Mouse (Mus musculus): ENCODE measurements at regions not wholly inside any gene's neighbourhood (a gene's known extent, or its start where the extent isn't known, plus 50 kb on each side); places are given as distances from the start of the nearest gene placed in this dataset.
A peak's percentile ranks its signal among the peaks of the same experiment; 100 is the strongest.

DNA sequence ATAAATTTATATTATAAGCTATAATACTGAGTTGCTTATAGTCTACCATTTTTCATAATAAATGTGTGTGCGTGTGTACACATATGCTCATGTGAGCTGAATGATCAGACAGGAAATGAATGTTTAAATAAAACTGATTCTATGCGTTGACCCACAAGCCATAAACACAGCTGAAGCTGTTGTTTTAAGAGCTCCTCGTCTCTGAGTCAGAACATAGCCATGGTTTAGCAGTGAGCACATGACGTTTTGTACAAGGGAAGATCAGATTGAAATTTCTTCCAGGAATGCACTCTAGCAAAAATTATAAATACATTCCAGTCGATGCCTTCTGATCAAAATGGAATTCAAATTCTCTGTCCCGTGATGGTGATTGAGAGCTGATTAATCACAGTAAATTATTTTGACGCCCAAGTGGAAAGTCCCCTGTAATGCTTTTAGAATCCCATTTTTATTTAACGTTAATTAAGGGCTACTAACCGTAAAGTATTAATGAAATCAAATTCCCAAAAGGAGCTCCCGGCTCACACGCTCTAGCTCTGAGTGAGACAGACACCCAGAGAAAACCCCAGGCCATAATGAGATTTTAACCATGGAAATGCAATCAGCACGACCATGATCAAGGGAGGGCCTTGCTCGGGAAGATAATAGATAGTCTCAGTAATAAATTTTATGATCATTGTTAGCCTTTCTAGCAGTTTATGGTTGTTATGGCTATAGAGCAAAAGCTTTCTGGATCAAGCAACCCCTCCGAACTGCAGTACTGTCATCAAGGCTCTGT, 402.0 kb downstream of the Wdr11 start:
- H3K36me3 ChIP-seq: no peaks in the 10 kb centered on the region
- H3K9ac ChIP-seq: no peak overlapping the region
- ATAC-seq (ENCODE audit: low read depth) (no peak), DNase-seq (no peak)
- no peaks in the 10 kb centered on the region for H3K27me3 ChIP-seq
- no peak overlapping the region for H3K27ac ChIP-seq
- no peaks in the 10 kb centered on the region for H3K9me3 ChIP-seq (replicated peaks)
- 65% methylated on average over 14 of the region's 14 CpGs for WGBS (ENCODE audit: insufficient replicate concordance)
- H3K4me1 ChIP-seq (replicated peaks): 0 out of 2 replicates have a peak, but pooled peaks cover 5% of the 10 kb centered on the region
- no peak overlapping the region for H3K4me3 ChIP-seq (replicated peaks)
- H3K4me2 ChIP-seq: no peak overlapping the region

DNA sequence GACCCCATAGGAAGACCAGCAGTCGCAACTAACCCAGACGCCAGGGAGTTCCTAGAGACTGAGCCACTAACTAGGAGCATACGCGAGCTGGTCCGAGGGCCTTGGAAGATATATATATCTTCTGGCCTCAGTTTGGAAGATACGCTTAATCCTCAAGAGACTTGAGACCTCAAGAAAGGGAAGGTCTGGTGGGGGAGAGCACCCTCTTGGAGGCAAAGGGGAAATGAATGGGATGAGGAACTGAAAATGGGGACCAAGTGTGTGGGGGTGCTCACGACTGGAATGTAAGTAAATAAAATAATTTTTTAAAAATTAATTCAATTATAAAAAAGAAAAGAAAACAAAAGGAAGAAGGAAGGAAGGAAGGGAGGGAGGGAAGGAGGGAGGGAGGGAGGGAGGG, 403.9 kb downstream of the Wdr11 start:
- WGBS (ENCODE audit: insufficient replicate concordance): 72% methylated on average over 7 of the region's 7 CpGs
- Histone ChIP-seq H3K9ac (no peak overlapping the region), H3K27ac (no peak overlapping the region), H3K4me1 (replicated peaks) (0 out of 2 replicates have a peak, but pooled peaks cover 5% of the 10 kb centered on the region), H3K9me3 (replicated peaks) (no peaks in the 10 kb centered on the region), H3K4me3 (replicated peaks) (no peak overlapping the region), H3K27me3 (no peaks in the 10 kb centered on the region), H3K36me3 (no peaks in the 10 kb centered on the region), H3K4me2 (no peak overlapping the region)
- no peak for ATAC-seq (ENCODE audit: low read depth)
- DNase-seq: no peak

DNA sequence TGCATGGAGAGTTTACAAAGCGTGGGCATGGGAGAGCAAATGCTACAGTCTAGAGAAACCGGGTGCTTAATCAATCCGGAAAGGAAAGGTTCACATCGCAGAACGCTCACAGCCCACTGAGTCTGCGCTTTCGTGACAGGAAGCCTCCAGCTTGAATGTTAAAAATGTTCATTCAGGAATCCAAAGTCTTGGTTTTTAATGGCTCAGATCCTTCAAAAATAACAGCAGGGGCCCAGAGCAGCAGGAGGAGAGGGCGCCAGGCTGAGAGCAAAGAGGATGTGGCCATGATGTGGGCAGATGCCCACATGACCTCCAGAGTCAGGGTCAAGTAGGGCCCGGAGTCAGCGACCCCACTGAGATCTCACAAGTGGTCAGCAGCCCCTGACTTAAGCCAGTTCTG, 409.4 kb downstream of the Wdr11 start:
- no peaks in the 10 kb centered on the region for H3K36me3 ChIP-seq
- no peaks in the 10 kb centered on the region for H3K9me3 ChIP-seq (replicated peaks)
- no peak overlapping the region for H3K4me2 ChIP-seq
- ATAC-seq (ENCODE audit: low read depth) (no peak), DNase-seq (no peak)
- 61% methylated on average over 10 of the region's 10 CpGs for WGBS (ENCODE audit: insufficient replicate concordance)
- no peak overlapping the region for H3K27ac ChIP-seq
- no peak overlapping the region for H3K4me3 ChIP-seq (replicated peaks)
- H3K27me3 ChIP-seq: no peaks in the 10 kb centered on the region
- no peak overlapping the region for H3K9ac ChIP-seq
- no peaks in the 10 kb centered on the region for H3K4me1 ChIP-seq (replicated peaks)

DNA sequence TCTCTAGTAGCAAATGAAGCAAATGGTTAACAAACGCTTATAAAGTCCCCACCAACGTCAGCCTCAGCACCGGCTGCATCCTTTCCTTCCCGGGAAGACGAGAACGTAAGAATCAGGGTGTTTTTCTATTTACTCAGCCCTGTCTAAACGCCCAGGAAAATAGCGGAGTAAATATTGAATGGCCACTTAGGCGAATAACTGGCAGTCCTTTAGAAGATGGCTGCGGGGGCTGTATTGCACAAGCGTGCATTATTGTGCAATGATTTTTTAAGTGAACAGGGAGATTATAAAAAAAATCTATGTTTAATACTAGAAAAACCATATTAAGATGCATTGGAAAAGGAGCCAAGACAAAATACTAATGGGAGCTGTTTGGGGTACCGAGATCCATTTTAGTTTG, 410.3 kb downstream of the Wdr11 start:
- no peaks in the 10 kb centered on the region for H3K4me1 ChIP-seq (replicated peaks)
- H3K27ac ChIP-seq: no peak overlapping the region
- no peaks in the 10 kb centered on the region for H3K9me3 ChIP-seq (replicated peaks)
- H3K36me3 ChIP-seq: no peaks in the 10 kb centered on the region
- 66% methylated on average over 12 of the region's 12 CpGs for WGBS (ENCODE audit: insufficient replicate concordance)
- 0 out of 2 replicates have a peak overlapping the region, but pooled peaks have one; percentile 2 for H3K4me2 ChIP-seq
- ATAC-seq (ENCODE audit: low read depth) (no peak), DNase-seq (no peak)
- H3K9ac ChIP-seq: no peak overlapping the region
- no peak overlapping the region for H3K4me3 ChIP-seq (replicated peaks)
- no peaks in the 10 kb centered on the region for H3K27me3 ChIP-seq

DNA sequence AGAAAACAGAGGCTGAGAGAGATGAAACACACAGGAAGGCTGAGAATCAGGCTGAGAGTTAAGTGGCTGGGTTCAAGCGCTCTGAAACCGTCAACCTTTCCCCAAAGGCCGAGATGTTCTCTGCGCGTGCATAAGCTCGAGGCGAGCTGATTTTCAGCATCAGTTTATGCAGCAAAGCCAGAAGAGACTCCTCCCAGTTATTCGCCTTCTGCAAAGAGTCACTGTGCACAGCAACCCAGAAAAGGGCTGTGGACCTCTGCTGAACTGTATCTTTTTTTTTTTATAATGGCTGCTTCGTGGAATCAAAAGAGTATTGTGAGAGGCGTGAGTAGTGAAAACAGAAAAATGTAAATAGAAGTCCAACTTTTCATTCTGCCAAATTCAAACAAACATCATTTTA, 413.7 kb downstream of the Wdr11 start:
- DNase-seq: no peak
- H3K36me3 ChIP-seq: no peaks in the 10 kb centered on the region
- H3K4me2 ChIP-seq: no peak overlapping the region
- no peak overlapping the region for H3K9ac ChIP-seq
- H3K4me3 ChIP-seq (replicated peaks): no peak overlapping the region
- 70% methylated on average over 10 of the region's 10 CpGs for WGBS (ENCODE audit: insufficient replicate concordance)
- no peak for ATAC-seq (ENCODE audit: low read depth)
- H3K4me1 ChIP-seq (replicated peaks): no peaks in the 10 kb centered on the region
- H3K27ac ChIP-seq: no peak overlapping the region
- no peaks in the 10 kb centered on the region for H3K27me3 ChIP-seq
- no peaks in the 10 kb centered on the region for H3K9me3 ChIP-seq (replicated peaks)

DNA sequence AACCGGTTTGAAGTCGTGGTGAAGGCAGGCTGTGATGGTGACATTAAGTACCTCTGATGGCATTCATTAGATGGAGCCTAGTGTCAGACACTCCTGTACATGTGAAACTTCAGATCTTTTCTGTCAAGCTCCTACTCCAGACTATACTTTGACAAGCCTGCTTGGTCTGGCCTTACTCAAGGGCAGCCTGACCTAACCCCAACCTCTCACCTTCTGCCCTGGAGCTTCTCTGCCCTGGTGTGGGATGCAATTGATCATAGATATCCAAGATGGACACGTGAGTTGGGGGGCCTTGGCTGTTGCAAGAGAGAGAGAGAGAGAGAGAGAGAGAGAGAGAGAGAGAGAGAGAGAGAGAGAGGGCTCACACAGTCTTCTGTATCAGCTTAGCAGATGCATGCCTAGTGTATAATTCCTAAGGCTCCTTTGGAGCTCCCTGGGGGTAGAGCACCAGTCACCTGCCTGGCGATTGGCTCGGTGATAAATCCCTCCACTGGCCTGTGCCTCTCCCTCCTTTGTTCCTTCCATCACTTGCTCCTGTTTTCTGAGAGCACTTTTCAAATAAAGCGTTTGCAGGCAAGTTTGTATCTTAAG, 416.4 kb downstream of the Wdr11 start:
- 38% methylated on average over 6 of the region's 6 CpGs for WGBS (ENCODE audit: insufficient replicate concordance)

DNA sequence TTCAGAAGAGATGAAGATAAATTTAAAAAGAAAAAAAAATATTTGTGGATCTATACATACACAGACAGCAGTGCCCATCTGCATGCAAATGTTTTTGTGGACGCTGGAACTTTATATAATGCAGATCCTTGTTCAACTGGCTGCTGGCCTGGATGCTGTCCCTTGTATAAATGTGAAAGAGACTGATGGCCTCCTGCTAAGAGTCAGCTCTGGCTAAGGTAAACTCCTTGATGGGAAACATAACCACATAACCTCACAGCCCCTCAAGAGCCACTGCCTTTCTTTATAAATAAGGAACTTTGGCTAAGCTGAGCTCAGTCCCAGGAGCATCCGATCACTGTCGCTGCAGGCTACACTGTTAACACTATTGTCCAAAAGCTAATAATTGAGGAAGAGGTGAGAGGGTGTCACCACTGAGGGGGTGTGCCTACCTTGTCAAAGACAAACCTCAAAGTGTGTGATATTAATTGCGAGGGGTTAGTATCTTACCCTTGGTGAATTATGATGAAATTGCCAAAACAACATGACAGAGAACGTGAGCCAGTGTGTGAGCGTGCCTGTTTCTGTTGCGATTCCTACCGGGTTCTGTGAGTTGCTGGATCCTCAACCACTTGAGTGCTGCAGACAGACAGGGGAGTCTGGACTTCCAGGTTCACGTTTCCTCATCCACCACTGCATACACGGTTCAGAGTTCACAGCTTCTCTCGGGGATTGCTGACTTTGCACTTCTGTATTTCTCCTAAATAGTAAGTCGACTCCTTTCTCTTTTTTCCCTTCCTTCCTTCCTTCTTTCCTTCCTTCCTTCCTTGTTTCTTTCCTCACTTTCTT, 417.1 kb downstream of the Wdr11 start:
- H3K27ac ChIP-seq: no peak overlapping the region
- no peak for ATAC-seq (ENCODE audit: low read depth)
- WGBS (ENCODE audit: insufficient replicate concordance): 44% methylated on average over 12 of the region's 12 CpGs

More for the DNA sequence above, 416.4 kb downstream of the Wdr11 start:
- Histone ChIP-seq H3K27ac (no peak overlapping the region), H3K4me3 (replicated peaks) (no peak overlapping the region), H3K27me3 (no peaks in the 10 kb centered on the region), H3K4me2 (no peak overlapping the region), H3K9me3 (replicated peaks) (no peaks in the 10 kb centered on the region), H3K9ac (no peak overlapping the region), H3K36me3 (no peaks in the 10 kb centered on the region), H3K4me1 (replicated peaks) (no peaks in the 10 kb centered on the region)
- no peak for ATAC-seq (ENCODE audit: low read depth)
- no peak for DNase-seq

DNA sequence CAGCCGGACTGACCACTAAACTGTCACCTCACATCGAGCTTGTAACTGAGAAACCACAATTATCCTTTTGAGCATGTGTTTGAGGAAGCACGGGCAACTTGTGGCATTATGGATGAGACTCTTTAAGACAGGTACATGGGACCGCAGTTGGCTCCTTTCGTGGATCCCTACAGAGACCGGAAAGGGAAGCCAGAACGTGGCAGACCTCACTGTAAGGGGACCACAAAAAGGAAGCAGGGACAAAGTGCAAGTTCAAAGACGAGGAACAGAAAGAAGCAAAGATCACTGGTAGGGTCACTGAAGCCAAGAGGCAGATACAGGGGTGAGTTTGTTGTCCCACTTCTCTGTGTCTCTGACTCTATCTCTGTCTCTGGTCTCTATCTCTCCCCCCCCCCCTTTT, 420.4 kb downstream of the Wdr11 start:
- no peaks in the 10 kb centered on the region for H3K27me3 ChIP-seq
- no peak overlapping the region for H3K4me3 ChIP-seq (replicated peaks)
- no peaks in the 10 kb centered on the region for H3K36me3 ChIP-seq
- DNase-seq: no peak
- WGBS (ENCODE audit: insufficient replicate concordance): 18% methylated on average over 8 of the region's 8 CpGs
- no peaks in the 10 kb centered on the region for H3K9me3 ChIP-seq (replicated peaks)
- no peak overlapping the region for H3K4me2 ChIP-seq
- H3K27ac ChIP-seq: no peak overlapping the region
- ATAC-seq (ENCODE audit: low read depth): no peak
- no peaks in the 10 kb centered on the region; the same call in 1 of the 2 replicates for H3K4me1 ChIP-seq (replicated peaks)
- no peak overlapping the region for H3K9ac ChIP-seq

More for the DNA sequence above, 417.1 kb downstream of the Wdr11 start:
- Histone ChIP-seq H3K9ac (no peak overlapping the region), H3K4me3 (replicated peaks) (no peak overlapping the region), H3K4me2 (no peak overlapping the region), H3K36me3 (no peaks in the 10 kb centered on the region), H3K9me3 (replicated peaks) (no peaks in the 10 kb centered on the region), H3K4me1 (replicated peaks) (no peaks in the 10 kb centered on the region), H3K27me3 (no peaks in the 10 kb centered on the region)
- DNase-seq: no peak

DNA sequence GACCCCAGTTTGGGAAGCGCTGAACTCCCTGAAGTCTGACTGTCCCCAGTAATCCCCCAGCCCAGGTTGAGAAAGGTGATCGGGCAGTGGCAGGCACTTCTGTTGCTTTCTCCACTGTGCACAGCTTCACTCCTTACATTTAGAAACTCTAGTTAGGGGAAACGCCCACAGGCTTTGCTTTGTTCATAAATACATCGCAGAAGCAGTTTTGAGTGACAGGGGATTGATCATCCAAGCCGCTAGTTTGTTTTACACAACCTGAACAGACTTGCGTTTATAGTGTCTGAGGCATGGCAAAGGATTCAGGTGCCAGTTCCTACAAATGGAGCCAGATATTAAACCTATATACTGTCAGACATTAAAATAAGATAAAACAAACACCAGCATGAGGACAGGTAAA, 421.4 kb downstream of the Wdr11 start:
- WGBS (ENCODE audit: insufficient replicate concordance): 70% methylated on average over 6 of the region's 6 CpGs
- DNase-seq (no peak), ATAC-seq (ENCODE audit: low read depth) (no peak)
- Histone ChIP-seq H3K27me3 (no peaks in the 10 kb centered on the region), H3K27ac (no peak overlapping the region), H3K4me2 (no peak overlapping the region), H3K36me3 (no peaks in the 10 kb centered on the region), H3K9ac (no peak overlapping the region), H3K9me3 (replicated peaks) (no peaks in the 10 kb centered on the region), H3K4me1 (replicated peaks) (no peaks in the 10 kb centered on the region; the same call in 1 of the 2 replicates), H3K4me3 (replicated peaks) (no peak overlapping the region)

DNA sequence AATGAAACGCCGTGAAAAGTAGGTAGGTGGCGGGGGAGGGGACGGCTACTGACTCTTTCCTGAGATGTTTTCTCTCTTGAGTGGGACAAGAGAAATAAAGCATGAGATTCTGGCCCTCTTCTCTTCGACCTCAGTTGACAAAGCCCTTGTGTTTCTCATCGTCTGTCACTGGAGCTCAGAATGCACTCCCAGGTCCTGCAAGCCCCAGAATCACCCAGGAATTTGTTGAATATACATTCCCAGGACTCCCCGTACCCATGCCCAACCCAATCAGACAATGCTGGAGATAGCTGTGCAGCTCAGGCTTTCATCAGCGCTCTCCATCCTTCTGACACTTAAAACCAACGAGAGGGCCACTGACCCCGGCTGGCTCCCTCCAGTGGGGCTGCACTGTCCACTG, 422.9 kb downstream of the Wdr11 start:
- Histone ChIP-seq H3K4me2 (no peak overlapping the region), H3K9ac (no peak overlapping the region), H3K36me3 (no peaks in the 10 kb centered on the region), H3K4me1 (replicated peaks) (no peaks in the 10 kb centered on the region; the same call in 1 of the 2 replicates), H3K4me3 (replicated peaks) (no peak overlapping the region), H3K27ac (no peak overlapping the region), H3K27me3 (no peaks in the 10 kb centered on the region), H3K9me3 (replicated peaks) (no peaks in the 10 kb centered on the region)
- 66% methylated on average over 10 of the region's 10 CpGs for WGBS (ENCODE audit: insufficient replicate concordance)
- no peak for DNase-seq
- ATAC-seq (ENCODE audit: low read depth): no peak

DNA sequence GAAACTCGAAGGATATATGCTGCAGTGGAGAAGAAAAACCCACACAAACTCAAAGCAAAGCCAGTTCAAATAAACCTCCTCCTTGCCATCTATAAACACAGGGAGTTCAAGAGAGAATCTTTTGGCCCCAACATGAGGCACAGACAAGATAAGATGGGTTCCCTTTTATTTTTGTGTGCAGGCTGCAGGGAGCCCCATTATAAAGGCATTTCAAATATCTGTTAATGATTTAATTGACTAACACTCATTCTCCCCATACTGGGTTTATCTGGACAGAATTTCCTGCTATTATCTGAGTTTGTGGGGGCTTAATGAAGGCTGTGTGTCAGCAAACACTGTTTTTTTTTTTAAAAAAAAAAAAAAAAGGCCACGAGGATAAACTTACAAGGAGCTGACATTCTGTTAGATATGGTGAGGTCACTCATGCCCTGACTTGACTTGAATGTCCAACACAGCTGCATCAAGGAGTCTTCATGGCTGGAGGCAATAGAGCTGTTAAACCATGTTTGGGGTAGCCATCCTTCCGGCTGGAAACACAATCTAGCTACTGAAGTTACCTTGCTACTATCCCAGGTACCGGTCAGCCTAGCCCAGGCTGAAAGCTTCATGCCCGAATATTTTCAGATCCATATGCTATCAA, 423.8 kb downstream of the Wdr11 start:
- Histone ChIP-seq H3K9ac (no peak overlapping the region), H3K36me3 (no peaks in the 10 kb centered on the region), H3K4me1 (replicated peaks) (no peaks in the 10 kb centered on the region; the same call in 1 of the 2 replicates), H3K4me2 (no peak overlapping the region), H3K9me3 (replicated peaks) (no peaks in the 10 kb centered on the region), H3K27ac (0 out of 2 replicates have a peak overlapping the region, but pooled peaks have one; percentile 39), H3K27me3 (no peaks in the 10 kb centered on the region), H3K4me3 (replicated peaks) (no peak overlapping the region)
- ATAC-seq (ENCODE audit: low read depth): no peak
- DNase-seq: no peak
- 50% methylated on average over 5 of the region's 5 CpGs for WGBS (ENCODE audit: insufficient replicate concordance)

Data from liver, embryonic 13.5 days (tissue).